Mouse (Mus musculus): ENCODE results near the gene Atpaf1.

DNA sequence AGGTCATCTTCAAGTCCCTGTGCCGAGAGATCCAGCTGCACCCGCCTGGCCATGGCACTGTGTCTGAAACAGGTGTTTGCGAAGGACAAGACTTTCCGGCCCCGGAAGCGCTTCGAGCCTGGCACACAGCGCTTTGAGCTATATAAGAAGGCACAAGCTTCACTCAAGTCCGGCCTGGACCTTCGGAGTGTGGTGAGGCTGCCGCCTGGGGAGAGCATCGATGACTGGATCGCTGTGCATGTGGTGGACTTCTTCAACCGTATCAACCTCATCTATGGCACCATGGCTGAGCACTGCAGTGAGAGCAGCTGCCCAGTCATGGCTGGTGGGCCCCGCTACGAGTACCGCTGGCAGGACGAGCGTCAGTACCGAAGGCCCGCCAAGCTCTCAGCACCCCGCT lies 46.6 kb downstream of the Atpaf1 start:
- TF ChIP-seq POLR2A (IDR thresholded peaks at IDR 0.05; ENCODE audit: borderline replicate concordance, control insufficient read depth, low read depth, low read length) (no peak), CTCF (IDR thresholded peaks at IDR 0.05; ENCODE audit: control insufficient read depth, insufficient read depth, low read length) (no peak)
